ENCODE assay signal across 27 mouse cellular contexts in the genomic region with DNA sequence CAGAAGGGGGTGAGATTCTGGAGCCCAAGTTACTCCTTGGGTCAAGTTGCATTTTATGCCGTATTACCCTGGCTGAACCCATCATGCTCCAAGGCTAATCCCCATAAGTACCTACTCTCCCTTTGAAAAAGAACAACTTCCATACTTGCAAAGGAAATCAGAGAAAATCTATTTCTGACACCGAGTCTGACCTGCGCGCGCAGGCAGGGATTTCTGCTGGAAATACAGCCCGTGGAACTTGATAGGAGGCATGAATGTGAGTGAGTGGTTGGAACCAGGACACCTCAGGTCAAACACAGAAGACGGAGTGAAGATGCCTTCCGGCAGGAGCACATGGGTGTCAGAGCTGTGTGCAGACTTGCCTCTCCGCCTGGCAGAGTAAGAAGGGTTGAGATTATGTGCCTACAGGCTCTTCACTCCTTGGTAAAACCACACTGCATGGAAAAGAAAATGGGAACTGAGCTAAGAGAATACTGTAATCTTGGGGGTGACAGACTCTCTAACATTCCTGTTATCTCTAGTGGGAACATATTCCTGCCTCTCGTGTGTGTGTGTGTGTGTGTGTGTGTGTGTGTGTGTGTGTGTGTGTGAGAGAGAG. TPM values are rescaled to one million over a fixed set of nuclear protein-coding genes. Genes with fewer than 3 reads are reported as not detected.
DNase-seq lines count a peak whose midpoint lies in the region; ATAC-seq and TF ChIP-seq lines count a peak whose summit lies in the region.
"Had no signal": no experiment of that assay in that cellular context is flagged by ENCODE, and none has a peak within 500 bp of the region (broad histone marks: within the 10 kb centered on the region; RNA-seq: fewer than 3 reads in every experiment).

No protein-coding gene starts in this region.

- H3K36me3 ChIP-seq in heart, adult 2 months (ENCODE audit: control insufficient read depth, insufficient read depth, low read length) = no peaks in the 10 kb centered on the region; the same call in 1 of the 2 replicates
- no peaks in the 10 kb centered on the region for H3K36me3 ChIP-seq in heart, embryonic 16.5 days (ENCODE audit: control insufficient read depth, insufficient read depth)
- peaks cover 21% of the 10 kb centered on the region for H3K36me3 ChIP-seq in myocyte (ENCODE audit: control insufficient read depth, insufficient read depth)
- H3K36me3 ChIP-seq: forebrain, embryonic 10.5 days; hindbrain, embryonic 15.5 days; intestine, embryonic 15.5 days; kidney, embryonic 15.5 days; midbrain, embryonic 15.5 days; stomach, embryonic 15.5 days had no signal

- peak overlapping the region; percentile 91 for H3K27ac ChIP-seq in heart, adult 2 months
- no peak overlapping the region for H3K27ac ChIP-seq in layer of hippocampus, adult 2 months
- peak overlapping the region; percentile 66 for H3K27ac ChIP-seq in heart, embryonic 16.5 days (ENCODE audit: low read length)
- H3K27ac ChIP-seq: hindbrain, embryonic 15.5 days; intestine, embryonic 15.5 days; kidney, embryonic 15.5 days; midbrain, embryonic 15.5 days; stomach, embryonic 15.5 days had no signal

- H3ac ChIP-seq in myocyte (ENCODE audit: control insufficient read depth, insufficient read length) = peak overlapping the region; percentile 75

- H3K9me3 ChIP-seq in heart, embryonic 16.5 days (replicated peaks; ENCODE audit: control insufficient read depth, low read length) = no peaks in the 10 kb centered on the region
- H3K9me3 ChIP-seq: hindbrain, embryonic 15.5 days; intestine, embryonic 15.5 days; kidney, embryonic 15.5 days; midbrain, embryonic 15.5 days; stomach, embryonic 15.5 days had no signal

- peak overlapping the region; percentile 71 for H3K4me2 ChIP-seq in heart, embryonic 16.5 days (ENCODE audit: low read depth, low read length)
- H3K4me2 ChIP-seq in myocyte (ENCODE audit: low read depth) = peak overlapping the region; percentile 93
- H3K4me2 ChIP-seq: hindbrain, embryonic 15.5 days; intestine, embryonic 15.5 days; kidney, embryonic 15.5 days; midbrain, embryonic 15.5 days; stomach, embryonic 15.5 days had no signal

- intact Hi-C loops in heart, adult 2 months (cut with DNase I) = no loop called here

- ATAC-seq in heart, embryonic 16.5 days (replicated peaks; ENCODE audit: extremely low read depth, insufficient read depth, low FRiP score) = no peak
- ATAC-seq: CD4-positive, CD25-positive, alpha-beta regulatory T cell, adult 4 months; forebrain, postnatal 0 days; intestine, embryonic 15.5 days; liver, postnatal 0 days; midbrain, embryonic 15.5 days; Patski had no signal

- H3K4me3 ChIP-seq in heart, adult 2 months = peak overlapping the region; percentile 31
- peak overlapping the region; percentile 11; the same call in 1 of the 2 replicates for H3K4me3 ChIP-seq in layer of hippocampus, adult 2 months
- peak overlapping the region; percentile 54 for H3K4me3 ChIP-seq in heart, embryonic 16.5 days (ENCODE audit: low read length)
- H3K4me3 ChIP-seq in myocyte = peak overlapping the region; percentile 86
- H3K4me3 ChIP-seq: forebrain, embryonic 10.5 days; hindbrain, embryonic 15.5 days; intestine, embryonic 15.5 days; kidney, embryonic 15.5 days; midbrain, embryonic 15.5 days; stomach, embryonic 15.5 days had no signal

- no peak for TF ChIP-seq POLR2A in heart, adult 2 months (IDR thresholded peaks at IDR 0.05; ENCODE audit: insufficient read depth, low read depth, low read length)
- TF ChIP-seq POLR2A in myocyte (IDR thresholded peaks at IDR 0.05; ENCODE audit: insufficient read length, low read depth) = no peak

- no peaks in the 10 kb centered on the region for H3K27me3 ChIP-seq in heart, adult 2 months (ENCODE audit: control insufficient read depth, insufficient read depth, low read length)
- H3K27me3 ChIP-seq in heart, embryonic 16.5 days (ENCODE audit: control insufficient read depth, insufficient read depth, low read length) = no peaks in the 10 kb centered on the region
- no peaks in the 10 kb centered on the region for H3K27me3 ChIP-seq in myocyte (ENCODE audit: control insufficient read depth, insufficient read depth, insufficient read length)
- H3K27me3 ChIP-seq: hindbrain, embryonic 15.5 days; intestine, embryonic 15.5 days; midbrain, embryonic 15.5 days; Patski; stomach, embryonic 15.5 days had no signal

- no peaks in the 10 kb centered on the region for H3K79me2 ChIP-seq in heart, adult 2 months (replicated peaks; ENCODE audit: control insufficient read depth, insufficient read depth, low read length)
- H3K79me2 ChIP-seq in myocyte (ENCODE audit: control insufficient read depth, insufficient read depth) = peaks cover 100% of the 10 kb centered on the region

- no peak for TF ChIP-seq CTCF in heart, adult 2 months (IDR thresholded peaks at IDR 0.05)
- no peak for TF ChIP-seq CTCF in layer of hippocampus, adult 2 months (conservative IDR thresholded peaks at IDR 0.05)

- 54% methylated on average over 10 of the region's 10 CpGs for WGBS in heart, adult 2 months
- 48% methylated on average over 10 of the region's 10 CpGs for WGBS in heart, embryonic 16.5 days

- no peak for TF ChIP-seq EP300 in heart, adult 2 months (IDR thresholded peaks at IDR 0.05; ENCODE audit: insufficient read depth, low read depth, low read length)

- no peak for DNase-seq in heart, adult 2 months
- DNase-seq in heart, postnatal 4 days = no peak
- no peak for DNase-seq in layer of hippocampus, adult 2 months (ENCODE audit: low spot score in 2 of 2)
- DNase-seq in layer of hippocampus, adult 8-10 months (ENCODE audit: low spot score in 2 of 2) = no peak
- no peak for DNase-seq in cerebellum, postnatal 4 days (ENCODE audit: low spot score in 2 of 2)
- DNase-seq in urinary bladder, postnatal 4 days (ENCODE audit: low spot score in 2 of 2) = no peak
- DNase-seq: adrenal gland, postnatal 10 days; cerebellum, adult 9-11 months; forebrain, postnatal 0 days; liver, postnatal 0 days; lung, postnatal 14 days; right cerebral cortex, postnatal 25 days; thymus, adult 18-20 months had no signal

- peak overlapping the region; percentile 1 for H3K9ac ChIP-seq in heart, adult 2 months (ENCODE audit: low read depth, low read length)
- H3K9ac ChIP-seq in heart, embryonic 16.5 days (ENCODE audit: low read length) = peak overlapping the region; percentile 86
- H3K9ac ChIP-seq: forebrain, postnatal 0 days; hindbrain, embryonic 15.5 days; intestine, embryonic 15.5 days; kidney, embryonic 15.5 days; liver, postnatal 0 days; midbrain, embryonic 15.5 days; stomach, embryonic 15.5 days had no signal

- H3K4me1 ChIP-seq in heart, adult 2 months (ENCODE audit: control insufficient read depth, insufficient read depth, low read length) = peaks cover 1% of the 10 kb centered on the region; the same call in 1 of the 2 replicates
- H3K4me1 ChIP-seq in heart, embryonic 16.5 days (ENCODE audit: control insufficient read depth, insufficient read depth, low read length) = peaks cover 24% of the 10 kb centered on the region
- H3K4me1 ChIP-seq: intestine, embryonic 15.5 days; stomach, embryonic 15.5 days had no signal

TF ChIP-seq in myocyte, 11 proteins besides CTCF, POLR2A, EP300 and RAD21:
- TF ChIP-seq REST (IDR thresholded peaks at IDR 0.05; ENCODE audit: insufficient read depth, insufficient read length) (no peak), SRF (IDR thresholded peaks at IDR 0.05; ENCODE audit: control insufficient read depth, insufficient read length, low read depth) (no peak), MYOD1 (IDR thresholded peaks at IDR 0.05; ENCODE audit: control insufficient read depth in 1 of 3, insufficient read length in 2 of 3, low read depth in 2 of 3) (no peak)

RNA-seq across cellular contexts. Expression of gene Gm5105, which starts 4.4 kb away (rescaled TPM):
- total RNA-seq in heart, adult 2 months (2021) = 1 to 10 TPM in 1 of 2 experiments, under 1 TPM in 1; 0.77 to 1.4 TPM
- polyA plus RNA-seq in heart, adult 2 months (2012; rRNA removed) = 1.4 and 2.0 TPM in 2 replicates
- 1 to 10 TPM in 1 of 2 experiments, under 1 TPM in 1; 0.48 to 1.0 TPM for total RNA-seq in heart, postnatal 4 days (2021)
- total RNA-seq in layer of hippocampus, adult 2 months (2021) = under 1 TPM in 1 of 2 experiments, not detected in 1; 0.22 TPM
- under 1 TPM in 1 of 4 experiments, not detected in 3; 0.22 TPM for total RNA-seq in layer of hippocampus, adult 8-10 months (2022)
- 0.36 and 0.45 TPM in 2 replicates for polyA plus RNA-seq in heart, embryonic 16.5 days (2015; fragmentation: Nextera tagmentation; extraction: Ambion mirVana)
- 0.24 TPM for polyA plus RNA-seq in myocyte (2012; fragmentation: generic; extraction: Trizol)
- total RNA-seq: ES-E14; liver, adult 2 months; megakaryocyte, adult 5-6 weeks; neutrophil, adult 5-6 weeks had no signal
- polyA plus RNA-seq: CD4-positive, CD25-positive, alpha-beta regulatory T cell, adult 4 months; forebrain, embryonic 10.5 days; kidney, embryonic 15.5 days; liver, adult 2 months; liver, postnatal 0 days; stomach, embryonic 15.5 days had no signal

RNA-seq across cellular contexts. Expression of gene 1110002E22Rik, which starts 6.7 kb away (rescaled TPM):
- 10 to 100 TPM; 48.1 to 48.8 TPM for total RNA-seq in heart, adult 2 months (2021)
- polyA plus RNA-seq in heart, adult 2 months (2012; rRNA removed) = 14.7 and 22.9 TPM in 2 replicates
- 10 to 100 TPM; 56.0 to 60.4 TPM for total RNA-seq in heart, postnatal 4 days (2021)
- total RNA-seq in layer of hippocampus, adult 2 months (2021) = 1 to 10 TPM; 2.2 to 2.5 TPM
- total RNA-seq in layer of hippocampus, adult 8-10 months (2022) = 1 to 10 TPM; 1.2 to 2.3 (median 2.0) TPM
- polyA plus RNA-seq in heart, embryonic 16.5 days (2015; fragmentation: Nextera tagmentation; extraction: Ambion mirVana) = 18.7 and 19.1 TPM in 2 replicates
- 22.3 TPM for polyA plus RNA-seq in myocyte (2012; fragmentation: generic; extraction: Trizol)
- total RNA-seq: megakaryocyte, adult 5-6 weeks had no signal
- polyA plus RNA-seq: CD4-positive, CD25-positive, alpha-beta regulatory T cell, adult 4 months; liver, adult 2 months had no signal

Comparison
In these comparisons a context has a peak if more than half of its experiments do, and no peak if none do; other contexts are left out.
1. H3K4me3 ChIP-seq: peak in every context shown above with its lines; median percentile 86 in myocyte; 54 in heart, embryonic 16.5 days; 31 in heart, adult 2 months; 11 in layer of hippocampus, adult 2 months.
2. RNA of gene 1110002E22Rik, which starts 6.7 kb away (total RNA-seq): 56.0 to 60.4 TPM in heart, postnatal 4 days and 48.1 to 48.8 TPM in heart, adult 2 months; 2.2 to 2.5 TPM in layer of hippocampus, adult 2 months and 1.2 to 2.3 TPM in layer of hippocampus, adult 8-10 months; every median in the first group is over 10 times any median in the second.